Mouse (Mus musculus) central nervous system, embryonic 11.5 days (tissue): ENCODE measurements around the gene Nek10. TPM values are rescaled to one million over a fixed set of nuclear protein-coding genes. Genes with fewer than 3 reads are reported as not detected.

Source experiments
- polyA plus RNA-seq: library from polyadenylated mRNA; depleted of rRNA; stranded (reverse); fragments of >200 nt; gene quantifications from 2 replicates; pipeline ENCODE4 v1.2.3, GENCODE M21; 2012; rRNA removed

Nek10 gene
- 0.06 and 0.09 TPM in 2 replicates for polyA plus RNA-seq

GRCm38 (mm10) chr14:14803115-14803514, at the start of gene Nek10:
TSS of gene Nek10 (plus strand) at chr14:14803415.

Other genes starting within 250 kb of the Nek10 start
- gene Slc4a7, start 101.1 kb upstream of the Nek10 start, polyA plus RNA-seq, result 16.8 and 27.9 TPM in 2 replicates